Mouse (Mus musculus) cortical plate, adult 2 months (tissue): ENCODE data around the gene Hapln4.

Source experiments
- CTCF ChIP-seq: fragments of 200-500 bp; IDR thresholded peaks from 2 replicates; pipeline ENCODE4 v1.5.1; 2011; ENCODE audit warnings: mild to moderate bottlenecking, control low read depth, low read length; ENCODE audit not compliant: insufficient read depth; ENCODE audit errors: extremely low read depth
- POLR2A ChIP-seq: fragments of 200-500 bp; IDR thresholded peaks from 2 replicates; pipeline ENCODE4 v1.6.1; 2011; ENCODE audit warnings: mild to moderate bottlenecking, low read length, control low read depth; ENCODE audit not compliant: insufficient read depth; ENCODE audit errors: extremely low read depth

- no peak for TF ChIP-seq CTCF
- TF ChIP-seq POLR2A: no peak
Measured at GRCm38 (mm10) chr8:70057721-70058120, 25.5 kb upstream of the Hapln4 start.
